Mouse (Mus musculus) v-Abl transformed pro-B cells (cell line): ENCODE results near the gene Gm9603.
"Not testable (repeated sequence)": the region's sequence is repeated elsewhere in the genome, so short reads cannot be mapped to it uniquely, and the experiment has no call there.

Experiments
- in situ Hi-C, 2 experiments: fragments of 400-800 bp; cut with MboI; formaldehyde crosslinking; loops; one replicate each; pipeline ENCODE4 v1.15.1; 2025; ENCODE audit not compliant: unreplicated experiment in 2 of 2

Gm9603 gene

GRCm38 (mm10) chr14:5687357-5687756 lies at the start of gene Gm9603:
Gene Gm9603, minus strand, starts transcription at chr14:5687457.
- in situ Hi-C loops: not testable (repeated sequence)

DNA sequence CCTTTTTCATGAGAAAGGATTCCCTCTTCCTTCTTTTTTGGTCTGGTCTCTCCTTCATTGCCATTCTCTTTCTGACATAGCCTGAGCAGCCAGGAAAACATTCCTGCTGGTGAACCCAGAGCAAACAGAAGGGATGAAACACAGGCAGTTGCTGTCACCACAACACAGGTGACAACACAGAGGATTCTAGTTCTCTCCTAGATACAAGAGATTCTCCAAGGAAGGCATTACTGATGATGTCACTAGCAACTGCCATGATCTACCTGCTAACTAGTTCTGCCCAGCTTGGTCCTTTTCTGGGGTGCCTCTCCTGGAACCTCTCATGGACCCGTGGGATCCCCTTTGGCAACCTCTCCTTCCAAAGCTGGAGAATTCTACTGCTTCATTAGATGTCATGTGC lies 54.3 kb downstream of the Gm9603 start, which contains the start of gene Gm8265:
Gene Gm8265 (minus strand): TSS at position 101 of the 400 bp plus-strand sequence.
- in situ Hi-C loops: not testable (repeated sequence)
